Mouse (Mus musculus): ENCODE measurements around the gene C2. TPM values are rescaled to one million over a fixed set of nuclear protein-coding genes. Genes with fewer than 3 reads are reported as not detected.
"Not testable (repeated sequence)": the region's sequence is repeated elsewhere in the genome, so short reads cannot be mapped to it uniquely, and the experiment has no call there.

Gene C2
- polyA plus RNA-seq, 1 experiment from 2014 or later, result 2.2 TPM

DNA sequence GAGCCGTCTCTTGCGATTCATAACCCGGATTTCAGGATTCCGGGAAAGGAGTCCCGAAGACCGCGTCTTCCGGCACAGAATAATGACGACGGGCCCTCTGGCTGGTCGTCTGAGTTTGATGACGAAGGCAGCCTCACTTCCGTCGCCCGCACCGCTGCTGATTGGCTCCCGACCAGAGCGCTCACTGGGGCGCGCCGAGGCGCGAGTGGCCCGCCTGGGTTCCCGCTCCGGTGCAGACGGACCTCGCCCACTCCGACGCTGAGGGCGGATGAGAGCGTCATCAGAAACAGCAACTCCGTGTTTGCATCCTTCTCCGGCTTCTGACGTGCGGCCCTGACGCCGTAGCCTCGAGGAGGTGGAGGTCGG lies 61.2 kb downstream of the C2 start, which contains the start of the genes Stk19 and Dxo:
TSS of gene Stk19 (minus strand) at position 90 of the 366 bp plus-strand sequence.
TSS of gene Dxo (plus strand) at position 164 of the 366 bp plus-strand sequence.
- peak; percentile 94 for ATAC-seq (replicated peaks; ENCODE audit: extremely low read depth, insufficient read depth, low FRiP score)
- Histone ChIP-seq H3K4me3 (ENCODE audit: low read length) (peak within 1 kb of the TSS; percentile 81), H3K36me3 (ENCODE audit: control insufficient read depth, insufficient read depth) (peaks cover 20% of the 10 kb centered on the region), H3K4me2 (ENCODE audit: low read depth, low read length) (peak within 1 kb of the TSS; percentile 98), H3K4me1 (ENCODE audit: control insufficient read depth, insufficient read depth, low read length) (peaks cover 18% of the 10 kb centered on the region), H3K9ac (ENCODE audit: low read length) (peak within 1 kb of the TSS; percentile 75), H3K9me3 (replicated peaks; ENCODE audit: control insufficient read depth, low read length) (no peaks in the 10 kb centered on the region), H3K27me3 (ENCODE audit: control insufficient read depth, insufficient read depth, low read length) (no peaks in the 10 kb centered on the region), H3K27ac (ENCODE audit: low read length) (peak within 1 kb of the TSS; percentile 59)
- under 1% methylated on average over 40 of the region's 40 CpGs for WGBS

DNA sequence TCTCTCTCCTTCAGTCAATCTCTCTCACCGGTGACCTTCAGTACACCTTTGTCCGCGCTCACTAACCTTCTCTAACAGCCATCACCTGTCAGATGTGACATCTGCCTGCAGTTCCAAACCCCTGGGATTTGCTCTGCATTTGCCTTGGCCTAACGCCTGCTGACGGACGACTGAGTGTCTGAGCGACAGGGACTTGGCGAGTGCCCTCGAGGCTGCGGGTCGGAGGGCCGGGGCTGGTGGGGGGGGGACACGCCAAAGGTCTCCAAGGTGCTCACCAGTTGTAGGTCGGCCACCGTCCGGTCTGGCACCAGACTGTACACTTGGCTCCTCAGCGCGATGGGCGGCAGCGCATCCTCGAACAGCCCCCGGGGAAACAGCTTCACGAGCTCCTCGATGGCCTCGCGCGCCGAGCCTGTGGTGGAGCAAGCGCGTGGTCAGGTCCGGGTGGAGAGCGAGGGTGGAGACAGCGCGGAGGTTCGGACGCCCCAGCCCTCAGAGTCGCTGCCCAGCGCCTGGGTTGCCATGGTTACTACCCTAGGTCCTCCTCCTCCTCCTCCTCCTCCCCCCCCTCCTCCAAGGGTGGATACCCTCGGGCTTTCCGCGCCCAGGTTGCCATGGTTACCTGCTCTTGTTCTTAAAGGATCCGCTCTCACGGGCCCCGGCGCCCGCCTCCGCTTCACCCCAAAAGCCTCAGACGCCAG lies 61.8 kb downstream of the C2 start:
- peak overlapping the region; percentile 98 for H3K4me2 ChIP-seq (ENCODE audit: low read depth, low read length)
- no peaks in the 10 kb centered on the region for H3K9me3 ChIP-seq (replicated peaks; ENCODE audit: control insufficient read depth, low read length)
- peaks cover 24% of the 10 kb centered on the region for H3K36me3 ChIP-seq (ENCODE audit: control insufficient read depth, insufficient read depth)
- ATAC-seq (replicated peaks; ENCODE audit: extremely low read depth, insufficient read depth, low FRiP score), result peak; percentile 60
- H3K4me3 ChIP-seq (ENCODE audit: low read length), result peak overlapping the region; percentile 81
- WGBS, result 4% methylated on average over 48 of the region's 48 CpGs
- H3K27ac ChIP-seq (ENCODE audit: low read length), result peak overlapping the region; percentile 59
- no peaks in the 10 kb centered on the region for H3K27me3 ChIP-seq (ENCODE audit: control insufficient read depth, insufficient read depth, low read length)
- peaks cover 18% of the 10 kb centered on the region for H3K4me1 ChIP-seq (ENCODE audit: control insufficient read depth, insufficient read depth, low read length)
- H3K9ac ChIP-seq (ENCODE audit: low read length), result peak overlapping the region; percentile 75

- not testable (repeated sequence) for H3K9ac ChIP-seq (ENCODE audit: low read length); H3K9me3 ChIP-seq (replicated peaks; ENCODE audit: control insufficient read depth, low read length); H3K4me2 ChIP-seq (ENCODE audit: low read depth, low read length); H3K4me1 ChIP-seq (ENCODE audit: control insufficient read depth, insufficient read depth, low read length); ATAC-seq (replicated peaks; ENCODE audit: extremely low read depth, insufficient read depth, low FRiP score); H3K4me3 ChIP-seq (ENCODE audit: low read length); H3K27me3 ChIP-seq (ENCODE audit: control insufficient read depth, insufficient read depth, low read length); H3K27ac ChIP-seq (ENCODE audit: low read length)
- WGBS, result 89% methylated on average over 1 of the region's 1 CpGs
- H3K36me3 ChIP-seq (ENCODE audit: control insufficient read depth, insufficient read depth), result peaks cover 39% of the 10 kb centered on the region
Observed at GRCm38 (mm10) chr17:34830776-34831175, 67.3 kb downstream of the C2 start.

DNA sequence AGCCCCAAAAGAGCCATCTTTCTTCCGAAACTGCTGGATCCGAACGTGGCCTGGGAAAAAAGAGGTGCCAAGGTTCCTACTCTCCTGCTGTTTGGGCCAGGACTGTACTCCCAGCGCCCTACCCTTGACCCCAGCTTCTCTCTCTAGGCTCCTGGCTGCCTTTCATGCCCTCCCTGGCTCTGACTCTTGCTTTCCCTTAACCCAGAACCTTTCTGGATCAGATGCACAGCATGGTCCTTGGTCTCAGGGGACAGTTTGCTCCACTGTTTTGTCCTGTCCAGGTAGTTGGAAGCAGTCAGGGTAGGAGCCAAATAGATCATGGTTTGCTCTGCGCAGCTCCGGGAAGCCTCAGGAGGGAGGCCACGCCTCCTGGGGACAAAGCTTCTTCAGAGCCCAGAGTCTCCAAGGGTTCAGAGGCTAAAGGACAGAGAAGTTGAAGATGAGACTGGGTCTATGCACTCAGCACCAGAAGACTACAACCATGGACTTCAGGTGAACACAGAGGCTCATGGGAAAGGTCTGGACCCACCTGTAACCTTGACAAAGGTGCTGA lies 83.2 kb downstream of the C2 start:
- Histone ChIP-seq H3K27ac (ENCODE audit: low read length) (no peak overlapping the region), H3K4me1 (ENCODE audit: control insufficient read depth, insufficient read depth, low read length) (no peaks in the 10 kb centered on the region), H3K36me3 (ENCODE audit: control insufficient read depth, insufficient read depth) (no peaks in the 10 kb centered on the region), H3K4me2 (ENCODE audit: low read depth, low read length) (no peak overlapping the region), H3K9me3 (replicated peaks; ENCODE audit: control insufficient read depth, low read length) (no peaks in the 10 kb centered on the region), H3K27me3 (ENCODE audit: control insufficient read depth, insufficient read depth, low read length) (no peaks in the 10 kb centered on the region), H3K4me3 (ENCODE audit: low read length) (no peak overlapping the region), H3K9ac (ENCODE audit: low read length) (no peak overlapping the region)
- no peak for ATAC-seq (replicated peaks; ENCODE audit: extremely low read depth, insufficient read depth, low FRiP score)
- 72% methylated on average over 7 of the region's 7 CpGs for WGBS

DNA sequence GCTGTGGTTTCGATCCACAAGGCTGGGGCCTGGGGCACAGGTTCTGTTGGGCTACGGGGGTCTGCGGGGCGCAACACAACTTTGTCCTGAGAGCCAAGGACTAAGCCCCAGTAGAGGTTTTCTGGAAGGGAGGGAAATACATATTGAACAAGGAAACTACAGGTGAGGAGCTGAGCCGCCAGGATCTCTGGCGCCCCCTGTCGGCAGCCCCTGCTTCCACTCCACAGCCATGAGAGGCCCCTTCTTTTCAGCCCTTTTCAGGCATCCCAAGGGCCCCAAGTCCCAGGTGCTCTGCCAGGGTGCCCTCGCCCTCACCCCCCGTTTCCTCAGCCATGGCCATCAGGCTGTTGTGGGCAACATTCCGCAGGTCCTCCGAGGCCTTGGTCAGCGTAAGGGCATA lies 84.3 kb downstream of the C2 start:
- H3K27ac ChIP-seq (ENCODE audit: low read length); ATAC-seq (replicated peaks; ENCODE audit: extremely low read depth, insufficient read depth, low FRiP score): not testable (repeated sequence)
- 61% methylated on average over 11 of the region's 12 CpGs for WGBS

More for the DNA sequence above, 84.3 kb downstream of the C2 start:
- H3K9me3 ChIP-seq (replicated peaks; ENCODE audit: control insufficient read depth, low read length); H3K4me2 ChIP-seq (ENCODE audit: low read depth, low read length); H3K27me3 ChIP-seq (ENCODE audit: control insufficient read depth, insufficient read depth, low read length); H3K9ac ChIP-seq (ENCODE audit: low read length); H3K4me3 ChIP-seq (ENCODE audit: low read length); H3K36me3 ChIP-seq (ENCODE audit: control insufficient read depth, insufficient read depth); H3K4me1 ChIP-seq (ENCODE audit: control insufficient read depth, insufficient read depth, low read length): not testable (repeated sequence)

Small RNA genes within 50 kb of the gene (microRNA-seq; reads per million reads assigned to microRNA genes)
- gene Mir6970 (not detected), gene Mir6971 (1.4 reads per million), gene Mir6972 (not detected)

Other genes starting within 250 kb of the C2 start
- gene Tnxb, start 227.7 kb downstream of the C2 start, polyA plus RNA-seq (2015; fragmentation: Nextera tagmentation; extraction: Ambion mirVana), result 2.5 and 2.8 TPM in 2 replicates
- 0.25 and 0.34 TPM in 2 replicates for gene C4b, start 154.4 kb downstream of the C2 start, polyA plus RNA-seq (2015; fragmentation: Nextera tagmentation; extraction: Ambion mirVana)
- gene Cyp21a1, start 93.7 kb downstream of the C2 start, polyA plus RNA-seq (2015; fragmentation: Nextera tagmentation; extraction: Ambion mirVana), result not detected in 2 replicates
- 17.1 and 24.4 TPM in 2 replicates for gene Stk19, start 61.3 kb downstream of the C2 start, polyA plus RNA-seq (2015; fragmentation: Nextera tagmentation; extraction: Ambion mirVana)
- 37.7 and 38.6 TPM in 2 replicates for gene Dxo, start 61.2 kb downstream of the C2 start, polyA plus RNA-seq (2015; fragmentation: Nextera tagmentation; extraction: Ambion mirVana)
- 32.9 and 33.9 TPM in 2 replicates for gene Skiv2l, start 48.1 kb downstream of the C2 start, polyA plus RNA-seq (2015; fragmentation: Nextera tagmentation; extraction: Ambion mirVana)
- gene Nelfe, start 47.9 kb downstream of the C2 start, polyA plus RNA-seq (2015; fragmentation: Nextera tagmentation; extraction: Ambion mirVana), result 57.5 and 64.3 TPM in 2 replicates
- 1.7 and 2.5 TPM in 2 replicates for gene Cfb, start 35.7 kb downstream of the C2 start, polyA plus RNA-seq (2015; fragmentation: Nextera tagmentation; extraction: Ambion mirVana)
- gene Zbtb12, start 18.8 kb downstream of the C2 start, polyA plus RNA-seq (2015; fragmentation: Nextera tagmentation; extraction: Ambion mirVana), result 1.4 and 1.5 TPM in 2 replicates
- gene Gm20547, start 16.2 kb downstream of the C2 start, polyA plus RNA-seq (2015; fragmentation: Nextera tagmentation; extraction: Ambion mirVana), result not detected in 2 replicates
- 39.5 and 41.5 TPM in 2 replicates for gene Ehmt2, start 204 bp upstream of the C2 start, polyA plus RNA-seq (2015; fragmentation: Nextera tagmentation; extraction: Ambion mirVana)
- gene Slc44a4, start 16.2 kb upstream of the C2 start, polyA plus RNA-seq (2015; fragmentation: Nextera tagmentation; extraction: Ambion mirVana), result 0.16 and 0.68 TPM in 2 replicates
- gene Neu1, start 33.0 kb upstream of the C2 start, polyA plus RNA-seq (2015; fragmentation: Nextera tagmentation; extraction: Ambion mirVana), result 20.1 and 20.4 TPM in 2 replicates
- gene Hspa1b, start 61.0 kb upstream of the C2 start, polyA plus RNA-seq (2015; fragmentation: Nextera tagmentation; extraction: Ambion mirVana), result 0.11 and 0.18 TPM in 2 replicates
- not detected in 2 replicates for gene Gm20481, start 71.6 kb upstream of the C2 start, polyA plus RNA-seq (2015; fragmentation: Nextera tagmentation; extraction: Ambion mirVana)
- 3.9 and 4.4 TPM in 2 replicates for gene Hspa1a, start 73.9 kb upstream of the C2 start, polyA plus RNA-seq (2015; fragmentation: Nextera tagmentation; extraction: Ambion mirVana)
- gene Hspa1l, start 74.4 kb upstream of the C2 start, polyA plus RNA-seq (2015; fragmentation: Nextera tagmentation; extraction: Ambion mirVana), result 3.1 and 4.2 TPM in 2 replicates
- gene Lsm2, start 83.6 kb upstream of the C2 start, polyA plus RNA-seq (2015; fragmentation: Nextera tagmentation; extraction: Ambion mirVana), result 132 and 134 TPM in 2 replicates
- gene Vars, start 102.7 kb upstream of the C2 start, polyA plus RNA-seq (2015; fragmentation: Nextera tagmentation; extraction: Ambion mirVana), result 69.9 and 75.0 TPM in 2 replicates
- 0.27 and 0.34 TPM in 2 replicates for gene Vwa7, start 118.3 kb upstream of the C2 start, polyA plus RNA-seq (2015; fragmentation: Nextera tagmentation; extraction: Ambion mirVana)
- 1.9 and 3.0 TPM in 2 replicates for gene Sapcd1, start 129.8 kb upstream of the C2 start, polyA plus RNA-seq (2015; fragmentation: Nextera tagmentation; extraction: Ambion mirVana)
- gene Msh5, start 148.5 kb upstream of the C2 start, polyA plus RNA-seq (2015; fragmentation: Nextera tagmentation; extraction: Ambion mirVana), result 3.5 and 3.7 TPM in 2 replicates
- 349 and 372 TPM in 2 replicates for gene Clic1, start 151.7 kb upstream of the C2 start, polyA plus RNA-seq (2015; fragmentation: Nextera tagmentation; extraction: Ambion mirVana)
- 171 and 193 TPM in 2 replicates for gene Ddah2, start 160.8 kb upstream of the C2 start, polyA plus RNA-seq (2015; fragmentation: Nextera tagmentation; extraction: Ambion mirVana)
- gene Ly6g6c, start 167.1 kb upstream of the C2 start, polyA plus RNA-seq (2015; fragmentation: Nextera tagmentation; extraction: Ambion mirVana), result 0.17 TPM in 1 of 2 replicates, not detected in the other
- gene Mpig6b, start 167.9 kb upstream of the C2 start, polyA plus RNA-seq (2015; fragmentation: Nextera tagmentation; extraction: Ambion mirVana), result 0.16 and 0.54 TPM in 2 replicates
- 0.72 and 0.84 TPM in 2 replicates for gene Ly6g6e, start 178.6 kb upstream of the C2 start, polyA plus RNA-seq (2015; fragmentation: Nextera tagmentation; extraction: Ambion mirVana)
- 1.9 and 3.4 TPM in 2 replicates for gene Ly6g6d, start 179.8 kb upstream of the C2 start, polyA plus RNA-seq (2015; fragmentation: Nextera tagmentation; extraction: Ambion mirVana)
- 0.29 and 0.39 TPM in 2 replicates for gene Ly6g6f, start 187.3 kb upstream of the C2 start, polyA plus RNA-seq (2015; fragmentation: Nextera tagmentation; extraction: Ambion mirVana)
- 80.9 and 83.3 TPM in 2 replicates for gene Abhd16a, start 191.0 kb upstream of the C2 start, polyA plus RNA-seq (2015; fragmentation: Nextera tagmentation; extraction: Ambion mirVana)
- gene Ly6g5c, start 210.0 kb upstream of the C2 start, polyA plus RNA-seq (2015; fragmentation: Nextera tagmentation; extraction: Ambion mirVana), result 0.72 TPM in 1 of 2 replicates, not detected in the other
- gene Ly6g5b, start 217.2 kb upstream of the C2 start, polyA plus RNA-seq (2015; fragmentation: Nextera tagmentation; extraction: Ambion mirVana), result 0.57 and 0.63 TPM in 2 replicates
- gene Gpank1, start 223.2 kb upstream of the C2 start, polyA plus RNA-seq (2015; fragmentation: Nextera tagmentation; extraction: Ambion mirVana), result 13.6 and 14.9 TPM in 2 replicates
- gene Csnk2b, start 223.8 kb upstream of the C2 start, polyA plus RNA-seq (2015; fragmentation: Nextera tagmentation; extraction: Ambion mirVana), result 224 and 232 TPM in 2 replicates
- gene D17H6S53E, start 228.1 kb upstream of the C2 start, polyA plus RNA-seq (2015; fragmentation: Nextera tagmentation; extraction: Ambion mirVana), result 10.1 and 10.2 TPM in 2 replicates
- 0.60 and 0.89 TPM in 2 replicates for gene Apom, start 233.8 kb upstream of the C2 start, polyA plus RNA-seq (2015; fragmentation: Nextera tagmentation; extraction: Ambion mirVana)
- gene Bag6, start 236.9 kb upstream of the C2 start, polyA plus RNA-seq (2015; fragmentation: Nextera tagmentation; extraction: Ambion mirVana), result 37.5 and 40.5 TPM in 2 replicates

All from heart, embryonic 16.5 days (tissue).